Mouse (Mus musculus) lung, postnatal 25 days (tissue): Measurements from ENCODE around the gene Pced1b.
"Not testable (repeated sequence)": the region's sequence is repeated elsewhere in the genome, so short reads cannot be mapped to it uniquely, and the experiment has no call there.

Experiments used
- DNase-seq: peaks from one replicate; pipeline ENCODE4 v3.0.0; 2022; ENCODE audit warnings: low spot score

The Pced1b gene

GRCm38 (mm10) chr15:97246911-97247790, at the start of gene Pced1b, which contains the start of gene Amigo2:
Gene Pced1b (plus strand): TSS chr15:97247107.
Gene Amigo2 (minus strand): TSS chr15:97247287.
- peak; percentile 59 for DNase-seq

- DNase-seq: no peak
Measured at GRCm38 (mm10) chr15:97204889-97205288, 42.0 kb upstream of the Pced1b start.

DNA sequence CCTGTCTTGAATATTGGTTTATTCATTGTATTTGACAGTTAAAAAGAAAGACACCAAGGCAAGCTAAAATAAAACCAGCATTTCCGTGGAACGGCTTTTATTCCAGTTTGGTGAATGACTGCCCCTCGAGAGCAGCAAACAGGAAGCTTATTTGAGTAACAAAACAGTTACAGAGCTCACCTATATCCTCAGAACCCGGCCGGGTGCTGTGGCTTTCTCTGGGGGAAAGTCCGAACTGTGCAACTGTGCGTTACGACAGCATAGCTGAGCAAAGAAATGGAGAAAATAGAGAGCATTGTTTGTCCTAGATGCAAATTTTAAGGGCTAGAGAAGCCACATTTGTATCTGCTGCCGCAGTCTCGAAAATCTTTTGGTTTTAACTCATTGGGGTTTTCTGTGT, 41.1 kb upstream of the Pced1b start:
- DNase-seq: no peak

- no peak for DNase-seq
Measured at GRCm38 (mm10) chr15:97206506-97206905, 40.4 kb upstream of the Pced1b start.

DNA sequence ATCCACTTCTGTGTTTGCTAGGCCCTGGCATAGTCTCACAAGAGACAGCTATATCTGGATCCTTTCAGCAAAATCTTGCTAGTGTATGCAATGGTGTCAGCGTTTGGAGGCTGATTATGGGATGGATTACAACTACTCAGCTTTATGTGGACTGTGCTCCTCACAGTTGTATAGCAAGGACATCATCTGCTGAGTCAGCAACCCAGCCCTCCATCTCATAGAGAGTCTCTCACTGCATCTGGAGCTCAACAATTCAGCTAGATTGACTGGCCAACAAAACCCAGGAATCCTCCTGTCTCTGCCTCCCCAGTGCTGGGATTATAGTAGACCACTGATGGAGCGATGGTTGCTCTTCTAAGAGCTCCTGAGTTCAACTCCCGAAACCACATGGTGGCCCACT, 37.2 kb upstream of the Pced1b start:
- DNase-seq: not testable (repeated sequence)

DNA sequence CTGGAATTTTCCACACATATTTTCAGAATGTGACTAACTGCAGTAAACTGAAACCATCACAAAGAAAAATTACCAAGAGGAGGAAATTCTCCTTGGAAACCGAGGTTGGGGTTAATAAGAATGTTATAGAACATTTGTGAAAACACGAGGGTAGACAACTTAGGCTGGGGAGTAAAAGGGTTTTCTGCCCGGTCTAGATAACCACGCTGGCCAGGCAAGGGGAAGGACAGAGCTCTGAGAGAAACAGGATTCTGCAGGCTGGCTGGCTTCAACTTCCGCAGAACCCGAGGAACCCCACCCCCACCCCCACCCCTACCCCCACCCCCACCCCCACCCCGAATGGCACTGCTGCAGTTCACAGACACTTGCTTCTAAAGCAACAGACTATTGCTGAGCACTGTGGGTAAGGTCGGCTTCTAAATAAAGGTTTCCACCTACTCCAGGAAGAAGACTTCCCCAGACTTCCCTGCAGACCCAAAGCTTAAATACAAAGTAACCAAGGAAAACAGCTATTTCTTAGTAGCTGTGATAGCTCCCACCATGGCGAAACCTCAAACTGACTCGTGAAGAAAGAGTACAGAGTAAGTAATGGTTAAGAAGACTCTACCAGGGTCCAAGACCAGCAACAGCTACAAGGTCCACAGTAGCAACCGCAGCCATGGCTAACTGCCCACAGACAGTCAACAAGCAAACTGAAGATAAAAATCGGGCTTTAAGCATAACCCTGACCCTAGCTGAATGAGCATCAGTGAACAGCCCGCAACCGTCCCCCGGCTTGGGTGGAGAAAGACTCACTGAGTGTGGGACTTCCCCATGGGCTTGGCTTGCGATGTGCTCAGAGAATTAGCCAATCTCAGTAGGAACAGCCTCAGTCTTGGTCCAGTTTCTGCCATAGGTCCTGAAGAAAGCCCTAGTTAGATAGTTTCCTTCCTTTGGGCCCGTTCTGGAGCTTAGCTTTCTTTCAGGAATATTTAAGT, 34.1 kb upstream of the Pced1b start:
- DNase-seq: no peak

- no peak for DNase-seq
Measured at GRCm38 (mm10) chr15:97216843-97217242, 30.1 kb upstream of the Pced1b start.

DNA sequence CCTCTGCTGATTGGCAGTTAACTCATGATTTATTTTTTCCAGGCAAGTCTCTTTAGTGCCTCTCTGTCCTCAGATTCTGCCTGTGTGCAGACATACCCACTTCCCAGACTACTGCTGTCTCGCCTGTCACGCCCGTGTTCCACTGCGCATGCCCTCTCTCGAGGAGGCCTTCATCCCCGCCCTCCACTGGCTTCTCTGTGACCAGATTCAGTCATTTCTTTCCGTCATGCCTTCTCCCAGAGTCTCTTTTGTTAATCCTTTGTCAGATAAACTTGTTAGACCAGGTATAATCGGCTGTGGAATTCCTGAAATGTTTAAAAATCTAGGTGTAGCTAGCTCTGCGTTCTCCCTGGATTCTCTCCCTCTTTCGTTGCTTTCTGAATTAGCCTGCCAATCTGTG, 23.5 kb upstream of the Pced1b start:
- DNase-seq: no peak

- no peak for DNase-seq
Measured at GRCm38 (mm10) chr15:97224003-97224402, 22.9 kb upstream of the Pced1b start.

GRCm38 (mm10) chr15:97229494-97230077, 17.3 kb upstream of the Pced1b start:
- DNase-seq: no peak

DNA sequence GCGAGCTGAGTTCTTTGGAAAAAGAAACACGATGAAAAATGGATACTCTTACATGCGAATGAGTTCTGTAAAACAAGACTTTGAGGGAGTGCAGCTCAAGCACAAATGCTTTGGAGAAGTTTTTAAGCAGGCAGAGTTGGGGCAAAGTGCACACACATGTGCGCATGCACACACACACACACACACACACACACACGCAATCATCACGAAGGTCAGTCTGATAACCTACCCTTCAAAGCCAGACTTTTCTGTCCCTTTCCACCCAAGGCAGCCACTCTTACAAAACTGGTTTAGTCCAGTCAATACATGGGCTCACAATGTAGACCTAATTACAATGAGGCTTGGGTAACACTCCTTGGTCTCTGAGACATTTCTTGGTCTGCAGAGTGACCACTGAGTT, 12.8 kb upstream of the Pced1b start:
- no peak for DNase-seq

GRCm38 (mm10) chr15:97235183-97235582, 11.7 kb upstream of the Pced1b start:
- DNase-seq: peak; percentile 71

- DNase-seq: peak; percentile 45
Measured at GRCm38 (mm10) chr15:97236943-97237342, 10.0 kb upstream of the Pced1b start.

- DNase-seq: no peak
Measured at GRCm38 (mm10) chr15:97245392-97245791, 1.5 kb upstream of the Pced1b start.

- DNase-seq: no peak
Measured at GRCm38 (mm10) chr15:97246256-97246655, 651 bp upstream of the Pced1b start.

GRCm38 (mm10) chr15:97247791-97248161, 869 bp downstream of the Pced1b start:
- peak; percentile 38 for DNase-seq

DNA sequence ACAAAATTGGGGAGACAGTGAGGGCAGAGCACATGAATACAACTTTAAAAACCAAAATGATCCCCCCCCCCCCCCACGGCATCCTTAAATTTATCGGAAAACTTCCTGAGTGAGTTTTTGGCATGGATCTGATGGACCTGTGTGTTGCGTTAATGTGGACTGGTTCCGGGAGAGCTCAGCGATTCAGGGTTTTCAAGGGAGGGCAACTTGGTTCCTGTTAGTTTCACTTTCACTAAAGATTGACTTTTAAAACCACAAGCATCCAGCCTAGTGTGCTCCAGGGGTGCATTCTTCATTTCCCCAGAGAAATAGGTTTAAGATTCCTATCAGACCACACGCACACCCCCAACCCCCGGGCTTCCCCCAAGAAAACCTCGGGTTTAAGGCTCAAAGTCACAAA, 1.4 kb downstream of the Pced1b start:
- peak; percentile 55 for DNase-seq

- no peak for DNase-seq
Measured at GRCm38 (mm10) chr15:97249322-97249721, 2.4 kb downstream of the Pced1b start.

DNA sequence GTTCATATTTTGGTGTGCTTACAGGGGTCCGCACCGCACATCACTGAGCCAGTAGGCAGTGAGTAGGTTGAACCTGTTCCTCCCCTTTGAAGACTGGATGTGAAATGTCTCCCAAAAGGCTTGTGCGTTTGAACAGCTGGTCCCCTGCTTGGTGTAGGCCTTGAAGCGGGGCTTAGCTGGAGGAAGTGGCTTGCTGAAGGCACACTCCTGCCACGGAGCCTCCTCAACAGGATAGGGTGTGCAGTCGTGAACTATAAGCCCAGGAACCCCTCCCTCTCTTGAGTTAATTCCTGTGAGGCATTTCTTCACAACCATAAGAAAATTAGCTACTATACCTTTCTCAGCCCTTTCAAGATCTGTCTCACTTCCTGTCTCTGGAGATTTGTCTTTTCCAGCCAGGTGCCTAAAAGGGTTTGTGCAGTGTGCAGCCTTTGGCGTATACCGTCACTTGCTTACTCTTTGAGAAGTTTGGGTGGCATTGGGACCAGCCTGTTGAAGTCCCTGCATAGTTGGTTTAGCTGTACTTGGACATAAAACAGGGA, 5.7 kb downstream of the Pced1b start:
- no peak for DNase-seq

GRCm38 (mm10) chr15:97254375-97254774, 7.5 kb downstream of the Pced1b start:
- no peak for DNase-seq

- no peak for DNase-seq
Measured at GRCm38 (mm10) chr15:97255800-97256199, 8.9 kb downstream of the Pced1b start.

DNA sequence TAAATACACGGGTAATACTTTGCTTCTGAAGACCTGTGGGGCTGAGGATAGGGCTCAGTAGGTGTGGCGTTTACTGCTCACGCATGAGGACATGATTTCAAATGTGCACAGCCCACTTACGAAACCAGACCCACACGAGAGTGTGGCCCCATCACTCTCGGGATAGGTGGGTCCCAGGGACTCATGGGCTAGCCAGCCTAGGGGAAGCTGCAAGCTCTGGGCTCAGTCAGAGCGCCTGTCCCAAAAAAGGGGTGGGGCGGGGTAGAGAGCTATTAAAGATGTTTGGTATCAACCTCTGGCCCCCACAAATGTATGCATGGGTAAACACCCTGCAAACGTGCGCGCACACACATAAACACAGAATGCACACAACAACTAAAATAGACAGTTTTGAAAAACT, 9.5 kb downstream of the Pced1b start:
- DNase-seq: no peak
